Mouse (Mus musculus) R1 (cell line): ENCODE data around the gene Sugct.

Experiments
- DNase-seq: peaks from one replicate; pipeline ENCODE4 v3.0.0-alpha.2; 2018; ENCODE audit warnings: low read depth, low spot score

Sugct gene

DNA sequence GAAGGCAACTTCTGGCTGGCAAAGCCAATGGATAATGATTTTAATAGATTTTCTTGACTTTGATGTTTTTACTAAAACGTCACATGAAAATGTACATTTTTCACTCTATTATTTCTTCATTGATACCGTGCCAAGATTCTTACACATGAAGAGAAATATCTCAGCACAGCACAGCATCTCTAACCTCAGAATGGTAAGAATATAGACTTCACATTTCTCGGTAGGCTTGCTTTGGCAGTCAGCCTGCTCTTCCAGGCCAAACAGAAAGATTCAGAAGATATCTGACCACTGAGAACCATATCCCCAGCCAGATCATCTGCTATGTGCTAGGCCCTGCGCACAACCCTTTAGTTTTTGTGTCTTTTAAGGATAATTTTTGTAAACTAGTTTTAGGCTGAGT is 657.0 kb downstream of the Sugct start:
- no peak for DNase-seq

DNA sequence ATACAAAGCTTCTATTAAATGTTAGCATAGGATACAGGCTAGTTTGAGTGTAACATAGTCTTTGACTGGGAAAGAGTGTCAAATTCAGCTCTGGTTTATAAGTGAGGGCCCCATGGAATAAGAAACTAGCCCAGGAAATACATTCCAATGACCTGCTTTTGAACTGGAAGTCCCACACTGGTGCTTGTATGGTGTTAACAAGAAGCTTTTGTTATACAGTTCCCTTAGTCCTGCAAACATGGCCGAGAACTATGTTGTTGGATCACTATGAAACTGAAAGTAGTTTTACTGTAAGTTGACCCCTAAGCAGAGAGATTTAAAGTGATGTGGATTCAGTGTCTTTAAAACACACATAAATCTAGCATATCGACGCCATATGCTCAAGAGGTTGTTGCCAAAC is 657.5 kb downstream of the Sugct start:
- peak; percentile 10 for DNase-seq

- no peak for DNase-seq
These were observed 664.6 kb downstream of the Sugct start for GRCm38 (mm10) chr13:17030761-17031160.

DNA sequence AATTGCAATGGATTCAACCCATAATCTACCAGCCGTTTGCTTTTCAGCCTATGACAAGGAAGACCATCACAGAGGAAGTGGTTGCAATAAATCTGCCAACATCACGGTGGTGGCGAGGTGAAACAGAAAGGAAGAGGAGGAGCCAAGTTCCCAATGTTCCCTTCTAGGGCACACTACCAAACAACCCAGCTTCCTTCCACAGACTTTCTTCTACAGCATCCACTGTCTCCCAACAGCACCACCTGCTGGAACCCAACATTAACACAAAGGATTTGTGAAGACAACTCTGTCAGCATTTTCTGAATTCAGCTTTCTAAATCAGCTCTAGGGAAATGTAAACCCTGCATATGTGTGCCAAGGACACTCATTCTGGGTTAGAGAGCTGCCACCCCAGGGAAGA is 666.8 kb downstream of the Sugct start:
- peak; percentile 85 for DNase-seq

- DNase-seq: no peak
These were observed 667.4 kb downstream of the Sugct start for GRCm38 (mm10) chr13:17027846-17028529.

GRCm38 (mm10) chr13:17027001-17027400 is 668.4 kb downstream of the Sugct start:
- no peak for DNase-seq

GRCm38 (mm10) chr13:16996464-16996863 is 698.9 kb downstream of the Sugct start:
- peak; percentile 4 for DNase-seq

DNA sequence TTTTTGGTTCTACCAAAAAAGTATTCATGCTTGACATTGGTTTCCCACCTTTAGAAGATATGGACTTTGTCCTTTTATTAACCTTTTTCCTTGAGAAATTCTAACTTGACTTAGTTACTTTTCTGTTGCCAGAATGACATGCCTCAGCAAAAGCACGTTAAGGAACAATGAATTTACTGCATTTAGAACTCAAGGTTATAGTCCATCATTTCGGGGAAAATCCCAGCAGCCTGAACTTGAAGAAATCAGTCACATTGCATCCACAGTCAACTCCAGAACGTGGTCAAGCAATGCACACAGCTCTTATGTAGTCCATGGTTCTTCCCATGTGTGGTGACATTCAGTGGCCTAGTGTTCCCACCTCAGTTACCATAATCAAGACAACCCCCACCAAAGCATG is 700.0 kb downstream of the Sugct start:
- no peak for DNase-seq

DNA sequence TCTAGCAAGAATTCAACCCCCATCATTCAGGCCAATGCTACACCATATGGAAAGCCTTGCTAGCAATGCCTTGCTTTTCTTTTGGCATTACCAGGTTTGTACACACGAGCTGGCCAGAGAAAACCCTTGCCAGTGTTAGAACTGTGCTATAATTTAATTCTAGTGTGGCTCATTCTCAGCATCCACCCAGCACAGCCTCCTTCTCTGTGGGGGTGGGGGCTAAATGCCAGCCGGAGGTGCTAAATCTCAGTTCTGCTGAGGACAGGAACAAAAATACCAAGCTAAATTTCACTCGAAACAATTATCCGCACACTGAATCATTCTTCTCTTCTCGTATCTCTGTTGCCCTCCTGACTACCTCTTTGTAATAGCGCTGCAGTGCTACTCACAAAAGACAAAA is 717.6 kb downstream of the Sugct start:
- no peak for DNase-seq

- DNase-seq: no peak
These were observed 724.1 kb downstream of the Sugct start for GRCm38 (mm10) chr13:16971277-16971676.

GRCm38 (mm10) chr13:16968995-16969394 is 726.4 kb downstream of the Sugct start:
- DNase-seq: no peak

GRCm38 (mm10) chr13:16964823-16965475 is 730.4 kb downstream of the Sugct start:
- no peak for DNase-seq

- DNase-seq: no peak
These were observed 743.3 kb downstream of the Sugct start for GRCm38 (mm10) chr13:16952045-16952444.

DNA sequence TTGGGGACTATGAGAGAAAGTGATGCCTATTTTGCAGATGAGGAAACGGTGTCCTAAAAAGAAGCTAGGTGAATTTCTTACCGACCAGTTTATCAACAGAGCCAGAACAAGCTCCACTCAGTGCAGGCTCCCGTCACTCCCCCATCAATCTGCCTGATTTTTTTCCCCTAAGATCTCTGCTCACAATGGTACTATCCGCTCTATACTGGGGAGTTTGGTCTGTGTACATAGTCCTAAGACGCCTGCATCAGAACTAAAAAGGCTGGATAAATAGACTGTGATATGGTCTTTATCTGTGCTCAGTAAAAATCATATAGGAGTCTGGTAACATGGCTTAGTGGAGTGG is 755.9 kb downstream of the Sugct start:
- DNase-seq: no peak

DNA sequence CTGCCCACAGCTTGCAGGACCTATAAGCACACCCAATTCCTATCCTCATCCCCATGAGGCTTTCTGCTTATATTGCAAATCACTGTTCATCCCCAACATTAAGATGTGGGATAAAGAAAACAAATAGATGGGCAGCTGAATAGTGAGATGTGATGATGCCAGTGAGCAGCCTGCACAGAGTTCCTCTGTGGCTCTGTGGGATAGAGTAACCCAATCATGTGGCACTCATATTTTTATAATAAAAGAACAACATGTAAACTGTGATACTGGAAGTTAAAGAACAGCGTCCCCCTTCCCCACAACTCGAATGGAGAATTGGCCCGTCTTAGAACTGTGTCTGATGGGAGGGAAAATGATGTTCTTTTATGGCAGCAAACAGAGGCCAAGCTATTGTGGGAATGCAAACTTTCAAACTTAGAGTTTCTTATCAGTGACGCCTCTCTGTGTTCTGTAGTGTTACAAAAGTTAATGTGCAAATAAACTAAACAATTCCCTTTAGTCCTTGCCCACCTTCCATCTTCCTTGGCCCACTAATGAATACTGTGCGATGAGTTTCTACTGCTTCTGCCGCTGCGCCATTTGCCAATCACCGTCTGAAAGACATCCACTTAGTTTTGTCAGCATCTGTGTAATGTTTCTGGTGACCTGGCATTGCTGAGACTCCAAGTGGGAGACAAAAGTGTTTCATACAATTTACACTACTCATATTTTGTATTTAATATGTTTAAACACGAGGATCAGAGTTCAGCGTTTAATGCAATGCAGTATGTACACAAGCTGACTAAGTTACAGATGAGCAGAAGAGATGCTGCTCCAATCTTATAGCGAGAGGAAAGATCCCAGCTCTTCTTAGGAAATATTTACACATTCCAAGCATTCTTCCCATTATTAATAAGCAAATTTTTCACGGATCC is 756.5 kb downstream of the Sugct start:
- no peak for DNase-seq

DNA sequence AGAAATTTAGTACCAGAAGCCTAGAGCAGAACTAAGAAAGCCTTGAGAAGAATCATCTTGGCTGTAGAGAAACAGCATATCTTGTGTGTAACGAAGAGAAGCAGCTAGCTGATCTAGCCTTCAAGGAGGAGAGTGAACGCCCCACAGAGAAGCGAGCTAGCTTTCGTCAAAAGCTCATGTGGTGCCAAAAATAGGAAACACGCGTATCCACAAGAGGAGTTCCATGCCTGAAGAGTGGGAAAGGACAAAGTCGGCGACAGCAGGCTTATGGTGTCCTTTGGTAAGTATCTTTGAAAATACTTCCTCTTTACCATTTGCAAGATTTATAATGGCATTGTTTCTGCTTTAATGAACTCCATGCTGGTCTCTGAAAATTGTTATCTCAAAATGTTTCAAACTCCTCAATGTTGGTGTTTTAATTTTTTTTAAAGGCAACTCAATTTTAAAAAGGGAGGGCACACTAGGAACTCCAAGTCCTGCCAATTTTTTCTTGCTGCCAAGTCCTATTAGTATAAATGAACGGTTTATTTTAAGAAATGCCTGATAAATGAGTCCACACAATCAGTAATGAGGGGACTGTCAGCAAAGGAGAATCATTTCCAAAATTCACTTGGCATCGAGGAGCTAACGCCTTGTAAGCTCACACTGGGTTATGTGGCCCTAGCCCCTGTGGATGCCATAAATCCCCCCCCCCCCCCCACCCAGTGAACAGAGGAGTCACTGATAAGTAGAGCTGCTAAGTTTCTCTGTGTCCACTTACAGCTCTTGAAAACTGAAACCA is 757.7 kb downstream of the Sugct start:
- DNase-seq: no peak

- DNase-seq: no peak
These were observed 760.3 kb downstream of the Sugct start for GRCm38 (mm10) chr13:16935029-16935428.

GRCm38 (mm10) chr13:16933600-16933999 is 761.8 kb downstream of the Sugct start:
- DNase-seq: no peak

- DNase-seq: peak; percentile 58
These were observed 774.0 kb downstream of the Sugct start for GRCm38 (mm10) chr13:16921305-16921704.

- DNase-seq: no peak
These were observed 779.7 kb downstream of the Sugct start for GRCm38 (mm10) chr13:16915697-16916096.

DNA sequence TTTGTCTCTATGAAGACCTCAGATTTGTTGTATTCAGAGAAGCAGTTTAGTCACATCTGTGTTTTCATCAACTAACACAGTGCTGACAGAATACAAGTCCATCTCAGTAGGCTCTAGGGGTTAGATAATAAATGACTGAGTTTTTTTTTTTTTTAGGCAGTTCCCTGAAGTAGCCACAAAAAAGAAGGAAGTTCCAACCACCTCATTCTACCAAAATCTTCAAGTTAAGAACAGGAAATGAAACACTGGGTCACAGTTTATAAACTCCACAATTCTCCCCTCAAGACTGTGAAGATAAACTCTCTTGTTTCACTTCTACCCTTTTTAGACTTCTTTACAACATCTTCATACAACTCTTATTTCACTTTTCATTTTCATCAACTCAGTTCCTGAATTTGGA is 783.1 kb downstream of the Sugct start:
- DNase-seq: no peak

- no peak for DNase-seq
These were observed 788.4 kb downstream of the Sugct start for GRCm38 (mm10) chr13:16906974-16907373.
